Mouse (Mus musculus) liver, adult 2 months (tissue): ENCODE results near the gene Abhd8.

Experiments used
- CTCF ChIP-seq: fragments of 200-500 bp; IDR thresholded peaks from 2 replicates; pipeline ENCODE4 v1.5.1; 2011; ENCODE audit warnings: low read depth, low read length, control low read depth
- POLR2A ChIP-seq: fragments of 200-500 bp; IDR thresholded peaks from 2 replicates; pipeline ENCODE4 v1.6.1; 2011; ENCODE audit warnings: low read length, control low read depth; ENCODE audit not compliant: insufficient read depth; ENCODE audit errors: extremely low read depth

GRCm38 (mm10) chr8:71504349-71504748, 40.9 kb upstream of the Abhd8 start:
- TF ChIP-seq CTCF: no peak
- TF ChIP-seq POLR2A: no peak
